Mouse (Mus musculus): ENCODE data around the gene Slco4a1.

DNA sequence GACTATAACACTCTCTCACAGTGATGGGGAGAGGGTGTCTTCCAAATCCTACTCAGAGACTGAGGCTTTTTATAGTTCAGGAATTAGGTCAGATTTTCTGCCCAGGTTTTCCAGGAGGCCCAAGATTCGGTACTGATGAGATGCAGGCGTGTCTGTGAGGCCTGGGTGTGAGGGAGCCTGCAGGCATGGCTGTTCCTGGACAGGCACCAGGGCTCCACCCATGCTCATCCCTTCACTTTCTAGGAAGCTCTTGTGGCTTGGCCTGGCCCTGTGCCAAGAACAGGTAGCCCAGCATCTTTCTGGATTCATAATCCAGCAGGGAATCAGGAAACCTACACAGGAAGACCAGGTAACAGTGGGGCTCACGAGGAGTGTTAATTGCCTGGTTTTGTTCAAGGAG, 40.4 kb upstream of the Slco4a1 start:
- TF ChIP-seq CTCF (IDR thresholded peaks at IDR 0.05) (no peak), EP300 (IDR thresholded peaks at IDR 0.05) (no peak)
